8 mouse cellular contexts compared by ENCODE assay signal in genomic region chr10:118867304-118867895, GRCm38 (mm10). TPM values are rescaled to one million over a fixed set of nuclear protein-coding genes. Genes with fewer than 3 reads are reported as not detected.
A peak's percentile ranks its signal among the peaks of the same experiment; 100 is the strongest.
DNase-seq lines count a peak whose midpoint lies in the region; ATAC-seq and TF ChIP-seq lines count a peak whose summit lies in the region.

No protein-coding gene starts in this region.

- H3K27ac ChIP-seq in heart, embryonic 11.5 days (ENCODE audit: low read depth, low read length), result peak overlapping the region; percentile 95
- no peak overlapping the region for H3K27ac ChIP-seq in ES-E14 (ENCODE audit: insufficient read depth, low read depth, low read length, poor library complexity, severe bottlenecking)
- H3K27ac ChIP-seq in forebrain, embryonic 13.5 days, result peak overlapping the region; percentile 96
- H3K27ac ChIP-seq in midbrain, embryonic 14.5 days (replicated peaks; ENCODE audit: low read depth, low read length), result peak overlapping the region; percentile 97

- DNase-seq in heart, adult 9 months (ENCODE audit: low spot score in 2 of 2), result no peak
- no peak for DNase-seq in ES-E14 (ENCODE audit: low read depth, low spot score)
- DNase-seq in kidney, adult 9 months, result peak; percentile 78
- DNase-seq in midbrain, embryonic 14.5 days, result peak; percentile 53
- no peak for DNase-seq in left cerebral cortex, postnatal 25 days (ENCODE audit: low spot score in 2 of 2)
- no peak for DNase-seq in right cerebral cortex, adult 2 months (ENCODE audit: low spot score in 2 of 2)

- peak overlapping the region; percentile 96 for H3K4me2 ChIP-seq in heart, embryonic 11.5 days
- H3K4me2 ChIP-seq in forebrain, embryonic 13.5 days, result peak overlapping the region; percentile 97
- H3K4me2 ChIP-seq in midbrain, embryonic 14.5 days (ENCODE audit: low read length), result peak overlapping the region; percentile 95

- peak overlapping the region; percentile 100 for H3K9ac ChIP-seq in heart, embryonic 11.5 days (ENCODE audit: low read depth, low read length)
- H3K9ac ChIP-seq in ES-E14 (ENCODE audit: insufficient read depth, low read depth, low read length, poor library complexity, severe bottlenecking), result peak overlapping the region; percentile 88; the same call in 1 of the 2 replicates
- peak overlapping the region; percentile 97 for H3K9ac ChIP-seq in forebrain, embryonic 13.5 days
- peak overlapping the region; percentile 97 for H3K9ac ChIP-seq in midbrain, embryonic 14.5 days (replicated peaks; ENCODE audit: low read length)

- WGBS in heart, embryonic 11.5 days (ENCODE audit: insufficient replicate concordance), result 9% methylated on average over 16 of the region's 16 CpGs
- WGBS in forebrain, embryonic 13.5 days, result 8% methylated on average over 16 of the region's 16 CpGs
- 8% methylated on average over 16 of the region's 16 CpGs for WGBS in midbrain, embryonic 14.5 days

- no peaks in the 10 kb centered on the region for H3K27me3 ChIP-seq in heart, embryonic 11.5 days (ENCODE audit: control insufficient read depth, insufficient read depth, low read length)
- H3K27me3 ChIP-seq in forebrain, embryonic 13.5 days, result no peaks in the 10 kb centered on the region
- H3K27me3 ChIP-seq in midbrain, embryonic 14.5 days (ENCODE audit: control insufficient read depth, insufficient read depth, low read length), result no peaks in the 10 kb centered on the region

- no peaks in the 10 kb centered on the region for H3K9me3 ChIP-seq in heart, embryonic 11.5 days (replicated peaks; ENCODE audit: control insufficient read depth, low read length)
- no peaks in the 10 kb centered on the region for H3K9me3 ChIP-seq in ES-E14 (ENCODE audit: control insufficient read depth, insufficient read depth, low read depth, low read length)
- H3K9me3 ChIP-seq in forebrain, embryonic 13.5 days (replicated peaks), result no peaks in the 10 kb centered on the region
- no peaks in the 10 kb centered on the region for H3K9me3 ChIP-seq in midbrain, embryonic 14.5 days (ENCODE audit: control insufficient read depth, low read length)

- in situ Hi-C loops in ES-E14 (cut with MboI; ENCODE audit: low sequenced_read_pairs in 2 of 2, unreplicated experiment in 2 of 2), result no loop called here

- H3K4me1 ChIP-seq in heart, embryonic 11.5 days (ENCODE audit: control insufficient read depth, insufficient read depth, low read length), result peaks cover 36% of the 10 kb centered on the region
- peaks cover 1 to 6% of the 10 kb centered on the region in 2 experiments; a peak in 1 of 4 replicates for H3K4me1 ChIP-seq in ES-E14 (ENCODE audit: control insufficient read depth in 2 of 2, insufficient read depth in 2 of 2, low read length in 2 of 2, poor library complexity in 1 of 2)
- peaks cover 45% of the 10 kb centered on the region for H3K4me1 ChIP-seq in forebrain, embryonic 13.5 days
- peaks cover 30% of the 10 kb centered on the region for H3K4me1 ChIP-seq in midbrain, embryonic 14.5 days (ENCODE audit: control insufficient read depth, insufficient read depth, low read length)

- peak overlapping the region; percentile 97 for H3K4me3 ChIP-seq in heart, embryonic 11.5 days (ENCODE audit: low read depth, low read length)
- peak overlapping the region; percentile 84 to 93 for H3K4me3 ChIP-seq in ES-E14 (ENCODE audit: insufficient read depth in 1 of 2, low read depth in 1 of 2, low read length in 2 of 2, poor library complexity in 1 of 2, severe bottlenecking in 1 of 2)
- peak overlapping the region; percentile 95 for H3K4me3 ChIP-seq in forebrain, embryonic 13.5 days
- H3K4me3 ChIP-seq in midbrain, embryonic 14.5 days (replicated peaks; ENCODE audit: low read depth, low read length), result peak overlapping the region; percentile 95

- peaks cover 9% of the 10 kb centered on the region for H3K36me3 ChIP-seq in heart, embryonic 11.5 days (ENCODE audit: control insufficient read depth, insufficient read depth, low read length)
- no peaks in the 10 kb centered on the region; the same call in 1 of the 2 replicates for H3K36me3 ChIP-seq in ES-E14 (ENCODE audit: control insufficient read depth, insufficient read depth, low read length, poor library complexity, severe bottlenecking)
- H3K36me3 ChIP-seq in forebrain, embryonic 13.5 days (ENCODE audit: poor library complexity, severe bottlenecking), result peaks cover 28% of the 10 kb centered on the region
- peaks cover 17% of the 10 kb centered on the region for H3K36me3 ChIP-seq in midbrain, embryonic 14.5 days (ENCODE audit: control insufficient read depth, insufficient read depth, low read length)

- intact Hi-C loops in left cerebral cortex, postnatal 25 days (cut with DNase I), result loop anchor here (5.0 kb wide), 5 partner anchors 85 to 370 kb away; no protein-coding TSS in a partner anchor

- 0 out of 2 replicates have a peak, but pooled peaks have one; percentile 1 for ATAC-seq in heart, embryonic 11.5 days (replicated peaks; ENCODE audit: insufficient number of reproducible peaks, low FRiP score, low TSS enrichment)
- ATAC-seq in forebrain, embryonic 13.5 days, result peak; percentile 1; the same call in 1 of the 2 replicates
- no peak for ATAC-seq in midbrain, embryonic 14.5 days (ENCODE audit: low FRiP score, low TSS enrichment)

TF ChIP-seq in ES-E14, 5 proteins besides CTCF, POLR2A, EP300 and RAD21:
- TF ChIP-seq HCFC1 (IDR thresholded peaks at IDR 0.05; ENCODE audit: borderline replicate concordance, insufficient read depth, low read length), result no peak
- TF ChIP-seq CHD2 (IDR thresholded peaks at IDR 0.05; ENCODE audit: low read depth, low read length), result no peak
- no peak for TF ChIP-seq MAFK (IDR thresholded peaks at IDR 0.05; ENCODE audit: insufficient read depth, low read depth, low read length)

RNA-seq across cellular contexts. Expression of gene Dyrk2, which starts 2.6 kb away (rescaled TPM):
- polyA plus RNA-seq in heart, embryonic 11.5 days (2014; fragmentation: Nextera tagmentation; extraction: Ambion mirVana), result 14.0 and 15.4 TPM in 2 replicates
- total RNA-seq in ES-E14 (2012; rRNA removed), result 12.1 and 14.4 TPM in 2 replicates
- polyA plus RNA-seq in forebrain, embryonic 13.5 days (2015; fragmentation: Nextera tagmentation; extraction: Ambion mirVana), result 10.7 and 11.3 TPM in 2 replicates
- 16.2 and 17.9 TPM in 2 replicates for polyA plus RNA-seq in midbrain, embryonic 14.5 days (2014; fragmentation: Nextera tagmentation; extraction: Ambion mirVana)
- 10 to 100 TPM; 51.0 to 55.5 TPM for total RNA-seq in left cerebral cortex, postnatal 25 days (2021)

Comparison
In these comparisons a context has a peak if more than half of its experiments do, and no peak if none do; other contexts are left out.
1. DNase-seq: peak in kidney, adult 9 months (single experiment) and midbrain, embryonic 14.5 days (single experiment); none in heart, adult 9 months (0 of 2), ES-E14 (single experiment), left cerebral cortex, postnatal 25 days (0 of 2) and right cerebral cortex, adult 2 months (0 of 2).
2. Peak in every context shown above with its lines, with median percentiles within 50 percentile points of each other: H3K4me2 ChIP-seq, H3K4me3 ChIP-seq and H3K9ac ChIP-seq.